Mouse (Mus musculus) B cell, adult 67 days (primary cell): Measurements from ENCODE around the gene Mfap2. TPM values are rescaled to one million over a fixed set of nuclear protein-coding genes. Genes with fewer than 3 reads are reported as not detected.

ENCODE experiments used
- total RNA-seq, 2 experiments: library from RNA; stranded (reverse); gene quantifications; 4 replicates each; pipeline ENCODE4 v1.2.4; 2023

The Mfap2 gene
- under 1 TPM in 1 of 2 experiments, not detected in 1; 0.90 TPM for total RNA-seq

GRCm38 (mm10) chr4:141010118-141010517 lies at the start of gene Mfap2:
Gene Mfap2 (plus strand): TSS chr4:141010418.

DNA sequence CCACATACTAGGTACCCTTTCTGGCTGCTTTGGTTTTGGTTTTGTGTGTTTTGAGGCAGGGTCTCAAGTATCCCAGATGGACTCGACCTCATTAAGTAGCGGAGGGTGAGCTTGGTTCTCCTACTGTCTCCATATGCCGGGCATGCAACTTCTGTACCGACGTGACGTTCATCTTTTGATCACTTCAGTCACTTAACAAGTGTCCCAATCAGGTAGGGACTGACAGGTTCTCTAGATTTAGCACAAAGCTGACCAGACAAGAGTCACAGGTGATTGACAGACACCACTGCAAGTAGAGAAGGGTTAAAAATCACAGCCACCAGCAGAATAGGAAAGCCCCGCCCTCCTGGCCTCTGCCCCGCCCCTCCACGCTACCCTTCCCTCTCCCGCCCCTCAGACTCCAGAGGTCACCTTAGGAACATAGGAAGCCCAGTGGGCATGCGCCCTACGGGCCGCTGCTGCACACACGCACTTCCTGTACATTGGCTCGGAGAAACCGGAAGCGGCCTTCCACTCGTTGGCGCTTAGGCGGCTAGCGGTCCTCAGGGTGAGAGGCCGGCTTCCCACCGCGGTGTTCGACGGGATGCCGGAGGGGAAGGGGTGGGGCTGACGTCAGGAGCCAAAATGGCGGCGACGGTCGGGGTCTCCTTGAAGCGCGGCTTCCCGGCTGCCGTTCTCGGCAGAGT lies 49.3 kb upstream of the Mfap2 start, which contains the start of gene Sdhb:
TSS of gene Sdhb (plus strand) at position 423 of the 686 bp plus-strand sequence.

GRCm38 (mm10) chr4:140986711-140987395 lies 23.4 kb upstream of the Mfap2 start, which contains the start of gene Atp13a2:
Gene Atp13a2 (plus strand): TSS chr4:140986873.

GRCm38 (mm10) chr4:141060426-141061301 lies 50.4 kb downstream of the Mfap2 start, which contains the start of gene Crocc:
Gene Crocc (minus strand): TSS chr4:141060550.

Other genes with a start within 250 kb of the Mfap2 start
- gene Padi4, start 236.2 kb upstream of the Mfap2 start, total RNA-seq, result under 1 TPM; 0.44 to 0.90 TPM
- not detected for gene Padi3, start 199.8 kb upstream of the Mfap2 start, total RNA-seq
- gene Padi1, start 164.6 kb upstream of the Mfap2 start, total RNA-seq, result not detected
- 10 to 100 TPM; 12.2 to 12.3 TPM for gene Padi2, start 104.1 kb upstream of the Mfap2 start, total RNA-seq
- 10 to 100 TPM; 87.0 to 88.5 TPM for gene Sdhb, start 49.2 kb upstream of the Mfap2 start, total RNA-seq
- gene Atp13a2, start 23.5 kb upstream of the Mfap2 start, total RNA-seq, result 100 to 1,000 TPM in 1 of 2 experiments, 10 to 100 TPM in 1; 95.4 to 116 TPM
- 10 to 100 TPM; 15.5 to 17.7 TPM for gene Crocc, start 50.1 kb downstream of the Mfap2 start, total RNA-seq
- gene Necap2, start 67.9 kb downstream of the Mfap2 start, total RNA-seq, result 100 to 1,000 TPM in 1 of 2 experiments, 10 to 100 TPM in 1; 98.3 to 108 TPM
- not detected for gene Spata21, start 77.9 kb downstream of the Mfap2 start, total RNA-seq
- gene Szrd1, start 129.4 kb downstream of the Mfap2 start, total RNA-seq, result 100 to 1,000 TPM; 148 to 156 TPM
- gene Fbxo42, start 137.5 kb downstream of the Mfap2 start, total RNA-seq, result 10 to 100 TPM; 23.3 to 27.7 TPM
- 1 to 10 TPM; 1.8 TPM for gene Rsg1, start 203.5 kb downstream of the Mfap2 start, total RNA-seq
- gene Arhgef19, start 229.1 kb downstream of the Mfap2 start, total RNA-seq, result not detected